Mouse (Mus musculus): ENCODE data around the gene Cux1. TPM values are rescaled to one million over a fixed set of nuclear protein-coding genes. Genes with fewer than 3 reads are reported as not detected.
A peak's percentile ranks its signal among the peaks of the same experiment; 100 is the strongest.

Cux1 gene
- polyA plus RNA-seq, 1 experiment from 2014 or later = 146 TPM

DNA sequence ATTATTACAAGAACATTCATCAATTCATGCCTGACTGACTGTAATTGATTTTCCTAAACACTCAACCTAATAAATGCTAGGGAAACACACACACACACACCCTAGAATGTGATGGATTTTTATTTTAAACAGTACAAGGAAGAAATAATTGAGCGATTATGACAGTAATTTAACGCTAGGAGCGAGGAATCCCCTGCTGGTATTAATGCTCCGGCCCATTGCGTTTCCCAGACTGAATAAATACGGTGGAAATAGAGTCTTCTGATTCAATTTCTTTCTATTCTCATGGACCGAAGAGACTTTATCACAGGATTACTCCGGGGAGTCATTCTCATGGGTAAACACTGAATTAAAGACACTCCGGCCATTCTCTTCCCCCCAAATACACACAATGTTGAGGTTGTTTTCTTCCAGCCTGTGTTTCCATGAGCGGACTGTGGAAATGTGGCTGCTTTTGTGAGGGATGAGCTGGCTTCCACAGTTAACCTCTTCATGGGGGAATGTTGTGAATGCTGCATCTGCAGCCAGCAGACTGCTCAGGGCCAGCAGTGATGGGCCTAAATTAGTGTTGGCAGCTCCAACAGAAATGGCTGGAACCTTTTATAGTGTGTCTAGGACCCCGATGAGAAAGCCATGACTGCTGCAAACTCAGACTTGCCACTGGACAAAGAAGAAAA is 234.4 kb downstream of the Cux1 start:
- no peaks in the 10 kb centered on the region for H3K27me3 ChIP-seq
- WGBS = 75% methylated on average over 11 of the region's 11 CpGs
- no peak overlapping the region for H3K4me3 ChIP-seq
- no peak for ATAC-seq (replicated peaks)
- H3K4me2 ChIP-seq (replicated peaks) = no peak overlapping the region
- no peak overlapping the region for H3K9ac ChIP-seq (replicated peaks)
- H3K36me3 ChIP-seq = peaks cover 15% of the 10 kb centered on the region; the same call in 1 of the 2 replicates
- peak overlapping the region; percentile 9; the same call in 1 of the 2 replicates for H3K27ac ChIP-seq (replicated peaks)
- no peaks in the 10 kb centered on the region for H3K9me3 ChIP-seq
- H3K4me1 ChIP-seq = no peaks in the 10 kb centered on the region

DNA sequence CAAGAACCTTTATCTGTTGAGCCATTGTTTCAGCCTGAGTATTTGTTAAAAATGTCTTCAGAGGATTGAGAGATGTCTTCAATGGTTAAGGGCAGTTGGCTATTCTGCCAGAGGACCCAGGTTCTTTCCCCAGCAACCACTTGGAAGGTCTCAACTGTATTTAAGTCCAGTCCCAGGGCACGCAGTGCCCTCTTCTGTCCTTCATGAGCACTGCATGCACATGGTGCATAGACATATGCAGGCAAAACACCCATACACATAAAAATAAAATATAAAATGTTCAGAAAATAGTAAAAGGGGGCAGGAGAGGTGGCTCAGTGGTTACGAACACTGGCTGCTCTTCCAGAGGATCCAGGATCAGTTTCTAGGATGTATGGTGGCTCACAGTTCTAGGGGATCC is 239.6 kb downstream of the Cux1 start:
- Histone ChIP-seq H3K9me3 (no peaks in the 10 kb centered on the region), H3K4me2 (replicated peaks) (no peak overlapping the region), H3K27me3 (no peaks in the 10 kb centered on the region), H3K27ac (replicated peaks) (no peak overlapping the region), H3K9ac (replicated peaks) (no peak overlapping the region), H3K4me1 (no peaks in the 10 kb centered on the region), H3K4me3 (no peak overlapping the region), H3K36me3 (peaks cover 30% of the 10 kb centered on the region)
- ATAC-seq (replicated peaks) = no peak
- 91% methylated on average over 2 of the region's 2 CpGs for WGBS

DNA sequence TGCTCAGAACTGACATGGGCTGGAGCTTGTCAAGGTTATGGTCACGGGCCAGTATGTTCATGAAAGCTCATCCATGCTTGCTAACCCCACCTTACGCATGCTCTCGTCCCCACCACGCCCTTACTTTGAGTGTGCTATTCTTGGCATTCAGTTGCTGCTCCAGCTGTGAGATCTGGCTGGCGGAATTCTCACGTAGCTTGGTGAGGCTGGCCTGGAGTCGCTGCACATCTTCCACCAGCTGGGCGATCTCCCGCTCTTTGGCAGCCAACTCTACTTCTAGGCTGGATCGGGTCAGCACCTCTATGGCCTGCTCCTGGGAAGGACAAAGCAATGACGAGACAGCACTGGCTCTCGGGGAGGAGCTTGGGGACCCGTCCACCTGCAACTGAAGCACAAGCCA is 240.7 kb downstream of the Cux1 start:
- WGBS = 91% methylated on average over 13 of the region's 13 CpGs
- Histone ChIP-seq H3K36me3 (peaks cover 30% of the 10 kb centered on the region), H3K27ac (replicated peaks) (no peak overlapping the region), H3K4me3 (no peak overlapping the region), H3K9ac (replicated peaks) (no peak overlapping the region), H3K4me1 (no peaks in the 10 kb centered on the region), H3K9me3 (no peaks in the 10 kb centered on the region), H3K4me2 (replicated peaks) (no peak overlapping the region), H3K27me3 (no peaks in the 10 kb centered on the region)
- ATAC-seq (replicated peaks) = no peak

DNA sequence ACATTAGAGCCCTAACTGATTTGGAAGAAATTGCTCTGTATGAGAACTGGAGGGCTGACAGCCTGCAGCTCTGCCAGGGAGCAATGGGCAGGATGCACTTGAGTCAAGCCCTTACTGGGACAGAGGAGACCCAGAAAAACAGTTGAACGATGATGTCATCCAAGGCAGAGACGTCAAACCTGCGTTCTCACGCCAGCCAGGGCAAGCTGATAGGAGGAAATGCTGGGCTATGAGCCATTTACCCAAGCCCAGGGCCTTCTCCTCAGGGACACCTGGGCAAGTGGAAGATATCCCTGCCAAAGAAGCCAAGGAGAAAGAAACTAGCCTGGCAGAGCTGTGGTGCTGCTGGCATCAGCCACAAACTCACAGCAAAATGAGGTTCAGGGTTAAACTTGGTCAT is 242.8 kb downstream of the Cux1 start:
- Histone ChIP-seq H3K27me3 (no peaks in the 10 kb centered on the region), H3K9me3 (no peaks in the 10 kb centered on the region), H3K4me1 (no peaks in the 10 kb centered on the region), H3K36me3 (peaks cover 39% of the 10 kb centered on the region), H3K27ac (replicated peaks) (no peak overlapping the region), H3K9ac (replicated peaks) (no peak overlapping the region), H3K4me2 (replicated peaks) (no peak overlapping the region), H3K4me3 (no peak overlapping the region)
- no peak for ATAC-seq (replicated peaks)
- WGBS = 78% methylated on average over 4 of the region's 4 CpGs

DNA sequence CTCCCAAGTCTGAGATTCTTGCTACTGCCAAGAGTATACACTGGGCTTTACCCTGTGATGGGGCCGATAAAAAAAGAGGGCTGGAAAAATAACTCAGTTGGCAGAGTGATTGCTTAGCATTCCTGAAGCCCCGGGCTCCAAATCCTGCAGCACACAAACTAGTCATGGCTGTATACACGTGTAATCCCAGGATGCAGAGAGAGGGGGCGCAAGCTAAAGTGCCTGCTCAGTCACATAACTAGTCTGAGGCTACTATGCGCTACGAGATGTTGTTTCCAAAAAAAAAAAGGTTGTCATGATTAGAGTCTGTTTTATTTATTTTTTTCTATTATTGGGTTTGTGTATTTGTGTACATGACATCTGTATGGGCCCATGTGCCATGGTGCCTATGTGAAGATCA is 245.9 kb downstream of the Cux1 start:
- 82% methylated on average over 6 of the region's 6 CpGs for WGBS
- ATAC-seq (replicated peaks) = no peak

DNA sequence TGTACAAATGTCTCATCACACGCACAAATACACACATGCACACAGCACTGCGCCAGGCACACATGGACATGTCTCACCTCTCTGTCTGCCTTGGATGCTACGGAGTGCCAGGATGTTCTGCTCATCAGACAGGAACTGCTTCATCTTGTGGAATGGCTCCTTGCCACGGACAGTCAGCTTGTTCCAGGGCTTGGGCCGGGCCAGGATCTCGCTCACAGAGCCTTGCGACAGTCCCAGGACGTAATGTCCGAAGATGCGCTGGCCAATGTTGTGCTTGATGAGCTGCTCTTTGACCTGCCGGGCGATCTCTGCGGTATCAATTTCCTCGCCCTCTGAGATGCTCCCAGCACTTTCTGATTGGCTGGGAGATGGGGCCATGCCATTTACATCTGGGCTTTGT is 254.7 kb downstream of the Cux1 start:
- no peak overlapping the region for H3K4me2 ChIP-seq (replicated peaks)
- no peaks in the 10 kb centered on the region for H3K9me3 ChIP-seq
- H3K27me3 ChIP-seq = no peaks in the 10 kb centered on the region
- H3K36me3 ChIP-seq = peaks cover 64% of the 10 kb centered on the region
- no peak overlapping the region for H3K27ac ChIP-seq (replicated peaks)
- no peak overlapping the region for H3K9ac ChIP-seq (replicated peaks)
- ATAC-seq (replicated peaks) = no peak
- H3K4me1 ChIP-seq = peaks cover 4% of the 10 kb centered on the region; the same call in 1 of the 2 replicates
- 94% methylated on average over 14 of the region's 14 CpGs for WGBS
- H3K4me3 ChIP-seq = no peak overlapping the region

More for the DNA sequence above, 245.9 kb downstream of the Cux1 start:
- Histone ChIP-seq H3K4me3 (no peak overlapping the region), H3K9me3 (no peaks in the 10 kb centered on the region), H3K27me3 (no peaks in the 10 kb centered on the region), H3K4me1 (no peaks in the 10 kb centered on the region), H3K27ac (replicated peaks) (no peak overlapping the region), H3K9ac (replicated peaks) (no peak overlapping the region), H3K36me3 (peaks cover 42% of the 10 kb centered on the region), H3K4me2 (replicated peaks) (no peak overlapping the region)

DNA sequence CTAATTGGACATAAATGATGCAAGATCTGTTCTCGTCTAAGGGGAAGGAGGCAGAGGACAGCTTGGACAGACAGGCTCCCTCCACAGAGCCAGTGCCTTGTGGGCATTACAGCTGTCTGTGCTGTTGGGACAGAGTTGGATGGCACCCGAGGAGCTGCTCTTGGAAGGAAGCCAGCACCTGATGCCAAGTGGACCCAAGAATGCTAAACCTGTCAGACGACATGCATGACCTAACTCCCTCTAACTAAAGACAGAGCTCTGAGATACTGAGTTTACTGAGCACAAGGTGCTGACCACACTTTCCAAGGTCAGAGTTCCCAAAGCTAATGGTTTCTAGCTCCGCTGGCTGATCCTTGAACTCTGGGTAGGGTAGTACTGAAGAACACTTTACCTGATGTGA is 255.1 kb downstream of the Cux1 start:
- no peaks in the 10 kb centered on the region for H3K9me3 ChIP-seq
- no peak overlapping the region for H3K27ac ChIP-seq (replicated peaks)
- WGBS = 42% methylated on average over 4 of the region's 4 CpGs
- H3K4me2 ChIP-seq (replicated peaks) = no peak overlapping the region
- no peak for ATAC-seq (replicated peaks)
- H3K27me3 ChIP-seq = no peaks in the 10 kb centered on the region
- H3K9ac ChIP-seq (replicated peaks) = no peak overlapping the region
- peaks cover 4% of the 10 kb centered on the region; the same call in 1 of the 2 replicates for H3K4me1 ChIP-seq
- H3K4me3 ChIP-seq = no peak overlapping the region
- H3K36me3 ChIP-seq = peaks cover 68% of the 10 kb centered on the region

DNA sequence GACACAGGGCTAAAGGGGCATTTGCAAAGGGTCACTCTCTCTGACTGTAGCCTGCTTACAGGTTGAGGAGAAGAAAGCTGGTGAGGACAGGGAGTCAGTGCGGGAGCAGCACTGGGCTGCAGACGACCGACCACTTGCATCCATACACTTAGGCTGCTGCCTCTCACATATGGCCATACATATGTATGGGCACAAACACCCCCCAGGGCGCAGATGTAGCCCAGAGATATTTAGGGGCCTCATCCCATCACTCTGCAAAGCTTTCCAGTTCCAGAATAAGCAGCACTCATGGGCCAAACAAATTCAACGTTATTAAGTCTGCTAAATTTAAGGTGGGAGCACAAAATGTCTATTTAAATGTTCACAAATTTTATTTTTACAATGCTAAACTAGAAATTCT is 261.0 kb downstream of the Cux1 start:
- H3K9ac ChIP-seq (replicated peaks) = no peak overlapping the region
- H3K27ac ChIP-seq (replicated peaks) = no peak overlapping the region
- no peaks in the 10 kb centered on the region for H3K27me3 ChIP-seq
- no peak overlapping the region for H3K4me3 ChIP-seq
- H3K36me3 ChIP-seq = peaks cover 58% of the 10 kb centered on the region
- peaks cover 25% of the 10 kb centered on the region for H3K4me1 ChIP-seq
- 0 out of 2 replicates have a peak, but pooled peaks have one; percentile 23 for ATAC-seq (replicated peaks)
- H3K4me2 ChIP-seq (replicated peaks) = no peak overlapping the region
- 75% methylated on average over 5 of the region's 5 CpGs for WGBS
- no peaks in the 10 kb centered on the region for H3K9me3 ChIP-seq

DNA sequence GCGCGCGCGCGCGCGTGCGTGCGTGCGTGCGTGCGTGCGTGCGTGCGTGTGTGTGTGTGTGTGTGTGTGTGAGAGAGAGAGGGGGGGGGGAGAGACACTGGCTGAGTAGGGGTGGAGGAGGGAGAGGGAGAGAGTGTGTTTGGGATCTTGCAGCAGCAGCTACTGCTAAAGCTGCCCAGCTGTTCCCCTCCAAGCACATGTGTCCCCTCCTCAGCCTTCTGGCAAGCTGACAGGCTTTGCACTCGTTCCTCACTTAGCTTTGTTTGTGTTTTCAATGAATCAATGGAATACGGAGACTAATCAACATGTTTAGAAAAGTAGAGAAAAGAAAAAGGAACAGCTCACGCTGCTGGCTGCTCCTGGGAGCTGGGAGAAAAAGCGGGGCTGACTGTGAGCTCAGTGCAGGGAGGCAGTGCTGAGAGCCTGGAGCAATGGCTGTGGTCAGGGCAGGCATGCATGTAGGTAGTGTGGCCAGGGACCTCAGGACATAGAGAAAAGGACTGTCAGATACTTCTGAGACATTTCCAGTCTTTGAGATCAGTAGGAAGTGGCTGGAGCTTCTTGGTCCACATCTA is 263.8 kb downstream of the Cux1 start:
- Histone ChIP-seq H3K4me3 (no peak overlapping the region), H3K4me1 (peaks cover 25% of the 10 kb centered on the region), H3K27ac (replicated peaks) (peak overlapping the region; percentile 67), H3K27me3 (no peaks in the 10 kb centered on the region), H3K9ac (replicated peaks) (no peak overlapping the region), H3K4me2 (replicated peaks) (no peak overlapping the region), H3K36me3 (peaks cover 54% of the 10 kb centered on the region), H3K9me3 (no peaks in the 10 kb centered on the region)
- WGBS = 65% methylated on average over 19 of the region's 19 CpGs
- ATAC-seq (replicated peaks) = peak; percentile 85

DNA sequence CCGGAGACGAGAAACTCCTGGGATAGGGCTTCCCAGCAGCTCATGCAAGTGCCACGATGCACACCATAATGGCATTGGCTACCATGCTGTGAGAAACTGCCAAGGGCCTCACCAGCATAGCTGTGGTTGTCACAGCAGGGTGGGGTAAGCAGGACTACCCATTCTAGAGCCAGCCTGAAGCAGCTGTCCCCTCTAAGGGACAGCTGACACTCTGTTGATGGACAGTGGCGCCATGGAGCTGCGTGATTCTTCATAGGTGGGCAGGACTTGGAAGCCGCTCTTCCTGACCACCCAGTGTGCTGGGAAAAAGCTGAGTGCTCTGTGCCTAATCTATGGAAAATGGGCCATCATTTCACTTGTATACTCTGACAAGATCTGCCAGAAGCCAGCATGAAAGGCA is 266.4 kb downstream of the Cux1 start:
- H3K27ac ChIP-seq (replicated peaks) = no peak overlapping the region
- H3K36me3 ChIP-seq = peaks cover 39% of the 10 kb centered on the region
- no peak overlapping the region for H3K4me3 ChIP-seq
- no peaks in the 10 kb centered on the region for H3K9me3 ChIP-seq
- 80% methylated on average over 6 of the region's 6 CpGs for WGBS
- H3K9ac ChIP-seq (replicated peaks) = no peak overlapping the region
- no peak for ATAC-seq (replicated peaks)
- no peaks in the 10 kb centered on the region for H3K27me3 ChIP-seq
- H3K4me2 ChIP-seq (replicated peaks) = no peak overlapping the region
- peaks cover 42% of the 10 kb centered on the region for H3K4me1 ChIP-seq

DNA sequence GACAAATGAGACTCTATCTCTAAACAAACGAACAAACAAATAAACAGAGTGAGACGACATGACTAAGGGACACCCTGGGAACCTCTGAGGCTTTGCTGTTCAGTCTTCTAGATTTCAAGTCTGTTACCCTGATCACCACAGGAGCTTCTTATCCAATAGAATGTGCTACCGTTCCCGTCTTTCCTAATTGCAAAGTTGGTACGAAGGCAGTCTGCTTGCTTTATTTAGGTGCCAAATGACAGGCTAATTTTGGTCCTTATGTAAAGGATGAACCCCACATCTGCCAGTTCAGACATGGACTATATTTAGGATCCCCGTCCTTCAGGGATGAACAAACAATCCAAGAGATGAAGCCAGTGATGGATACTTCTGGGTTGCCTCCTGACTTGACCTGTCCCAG is 269.6 kb downstream of the Cux1 start:
- no peak overlapping the region for H3K4me3 ChIP-seq
- 79% methylated on average over 6 of the region's 6 CpGs for WGBS
- peak overlapping the region; percentile 72 for H3K27ac ChIP-seq (replicated peaks)
- H3K27me3 ChIP-seq = no peaks in the 10 kb centered on the region
- H3K4me2 ChIP-seq (replicated peaks) = no peak overlapping the region
- H3K36me3 ChIP-seq = peaks cover 24% of the 10 kb centered on the region
- H3K9me3 ChIP-seq = no peaks in the 10 kb centered on the region
- no peak for ATAC-seq (replicated peaks)
- H3K9ac ChIP-seq (replicated peaks) = no peak overlapping the region
- H3K4me1 ChIP-seq = peaks cover 30% of the 10 kb centered on the region

DNA sequence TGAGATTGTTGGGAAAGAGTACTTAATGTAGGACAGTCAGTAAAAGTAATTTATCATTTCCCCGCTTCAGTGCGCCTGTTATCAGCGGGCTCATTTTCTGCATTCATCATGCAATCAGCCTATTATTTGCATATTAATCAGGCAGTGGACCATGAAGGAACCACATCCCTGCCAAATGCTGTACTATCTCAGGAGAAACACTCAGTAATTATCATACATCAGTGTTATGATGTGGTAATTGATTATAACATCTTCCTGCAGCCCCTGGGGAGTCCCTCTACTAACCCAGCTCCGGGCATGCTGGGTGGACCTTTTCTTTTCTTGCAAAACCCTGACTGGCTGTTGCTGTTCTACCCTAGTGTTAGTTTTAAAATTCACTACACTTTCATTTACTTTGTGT is 270.4 kb downstream of the Cux1 start:
- Histone ChIP-seq H3K36me3 (peaks cover 20% of the 10 kb centered on the region), H3K4me1 (peaks cover 36% of the 10 kb centered on the region), H3K9me3 (no peaks in the 10 kb centered on the region), H3K9ac (replicated peaks) (no peak overlapping the region), H3K4me2 (replicated peaks) (no peak overlapping the region), H3K27me3 (no peaks in the 10 kb centered on the region), H3K4me3 (no peak overlapping the region), H3K27ac (replicated peaks) (peak overlapping the region; percentile 72)
- WGBS = 29% methylated on average over 4 of the region's 4 CpGs
- 0 out of 2 replicates have a peak, but pooled peaks have one; percentile 43 for ATAC-seq (replicated peaks)
